Mouse (Mus musculus): Measurements from ENCODE around the gene Vmn1r120.
"Not testable (repeated sequence)": the region's sequence is repeated elsewhere in the genome, so short reads cannot be mapped to it uniquely, and the experiment has no call there.

The Vmn1r120 gene

DNA sequence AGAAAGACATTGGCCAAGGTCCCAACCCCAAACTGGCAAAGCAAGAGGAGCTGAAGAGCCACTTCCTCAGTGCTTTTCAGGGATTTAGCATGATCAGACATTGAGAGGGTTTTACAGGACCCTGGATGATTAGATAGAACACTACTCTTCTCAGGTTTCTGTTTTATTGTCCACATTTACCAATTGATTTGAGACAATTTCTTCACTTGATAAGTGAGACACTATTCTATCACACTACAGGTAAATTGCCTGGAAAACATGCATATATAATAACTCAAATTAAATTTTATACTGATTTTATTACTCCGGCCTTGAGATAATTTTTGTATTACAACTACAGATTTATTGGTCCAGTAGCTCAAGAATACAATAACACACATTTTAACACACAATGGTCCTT, at the start of gene Vmn1r120:
TSS of gene Vmn1r120 (minus strand) at position 101 of the 400 bp plus-strand sequence.
- DNase-seq: not testable (repeated sequence)

GRCm38 (mm10) chr7:21098413-21098812, 44.8 kb upstream of the Vmn1r120 start, which contains the start of gene Vmn1r121:
Gene Vmn1r121 (minus strand): TSS chr7:21098513.
- not testable (repeated sequence) for DNase-seq

DNA sequence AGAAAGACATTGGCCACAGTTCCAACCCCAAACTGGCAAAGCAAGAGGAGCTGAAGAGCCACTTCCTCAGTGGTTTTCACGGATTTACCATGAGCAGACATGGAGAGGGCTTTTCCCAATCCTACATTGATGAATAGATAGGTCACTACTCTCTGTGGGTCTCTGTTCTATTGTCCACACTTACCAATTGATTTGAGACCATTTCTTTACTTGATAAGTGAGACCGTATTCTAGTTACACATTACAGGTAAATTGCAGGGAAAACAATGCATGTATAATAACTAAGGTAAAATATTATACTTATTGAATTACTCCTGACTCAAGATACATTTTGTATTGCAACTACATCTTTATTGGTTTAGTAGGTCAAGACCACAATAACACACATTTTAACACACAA, 41.2 kb downstream of the Vmn1r120 start, which contains the start of gene Vmn1r119:
TSS of gene Vmn1r119 (minus strand) at position 101 of the 400 bp plus-strand sequence.
- DNase-seq: not testable (repeated sequence)

All from liver (tissue).